Mouse (Mus musculus): Measurements from ENCODE around the gene Smyd5. TPM values are rescaled to one million over a fixed set of nuclear protein-coding genes. Genes with fewer than 3 reads are reported as not detected.

Smyd5 gene
- polyA plus RNA-seq, 1 experiment from 2014 or later = 78.2 TPM

Other genes starting within 250 kb of the Smyd5 start
- gene Emx1, start 244.6 kb upstream of the Smyd5 start, polyA plus RNA-seq (2015; fragmentation: Nextera tagmentation; extraction: Ambion mirVana) = 0.75 and 1.2 TPM in 2 replicates
- gene Sfxn5, start 98.6 kb upstream of the Smyd5 start, polyA plus RNA-seq (2015; fragmentation: Nextera tagmentation; extraction: Ambion mirVana) = 27.6 and 41.3 TPM in 2 replicates
- 20.2 and 21.1 TPM in 2 replicates for gene Rab11fip5, start 57.4 kb upstream of the Smyd5 start, polyA plus RNA-seq (2015; fragmentation: Nextera tagmentation; extraction: Ambion mirVana)
- not detected in 2 replicates for gene Noto, start 8.1 kb upstream of the Smyd5 start, polyA plus RNA-seq (2015; fragmentation: Nextera tagmentation; extraction: Ambion mirVana)
- 573 and 593 TPM in 2 replicates for gene Cct7, start 19.5 kb downstream of the Smyd5 start, polyA plus RNA-seq (2015; fragmentation: Nextera tagmentation; extraction: Ambion mirVana)
- gene Pradc1, start 20.0 kb downstream of the Smyd5 start, polyA plus RNA-seq (2015; fragmentation: Nextera tagmentation; extraction: Ambion mirVana) = 19.8 and 24.7 TPM in 2 replicates
- gene Fbxo41, start 71.0 kb downstream of the Smyd5 start, polyA plus RNA-seq (2015; fragmentation: Nextera tagmentation; extraction: Ambion mirVana) = 11.4 and 11.7 TPM in 2 replicates
- not detected in 2 replicates for gene Egr4, start 81.6 kb downstream of the Smyd5 start, polyA plus RNA-seq (2015; fragmentation: Nextera tagmentation; extraction: Ambion mirVana)
- 4.5 and 5.0 TPM in 2 replicates for gene Alms1, start 155.5 kb downstream of the Smyd5 start, polyA plus RNA-seq (2015; fragmentation: Nextera tagmentation; extraction: Ambion mirVana)

Data from midbrain, embryonic 16.5 days (tissue).